Mouse (Mus musculus) left cerebral cortex, adult 18-20 months (tissue): ENCODE measurements around the gene Dctd. TPM values are rescaled to one million over a fixed set of nuclear protein-coding genes. Genes with fewer than 3 reads are reported as not detected.
"Not testable (repeated sequence)": the region's sequence is repeated elsewhere in the genome, so short reads cannot be mapped to it uniquely, and the experiment has no call there.

Experiments used
- DNase-seq, 2 experiments: peaks; one replicate each; pipeline ENCODE4 v3.0.0; 2021 to 2022; ENCODE audit warnings: low spot score in 2 of 2, mixed read lengths in 1 of 2
- total RNA-seq, 2 experiments: library from RNA; stranded (reverse); gene quantifications; 2 replicates each; pipeline ENCODE4 v1.2.3; 2021

Gene Dctd
- total RNA-seq, 2 experiments from 2014 or later: 5.4 to 6.8 TPM

GRCm38 (mm10) chr8:48141023-48141422 is 42.1 kb downstream of the Dctd start:
- no peak for DNase-seq

GRCm38 (mm10) chr8:48145766-48146165 is 46.9 kb downstream of the Dctd start:
- DNase-seq: no peak

GRCm38 (mm10) chr8:48146449-48146848 is 47.6 kb downstream of the Dctd start:
- DNase-seq: peak; percentile 20 to 44

GRCm38 (mm10) chr8:48152062-48152738 is 53.3 kb downstream of the Dctd start:
- no peak for DNase-seq

- peak; percentile 45 to 46 for DNase-seq
Measured at GRCm38 (mm10) chr8:48153360-48154121, 54.6 kb downstream of the Dctd start.

GRCm38 (mm10) chr8:48157718-48158117 is 58.8 kb downstream of the Dctd start:
- no peak for DNase-seq

GRCm38 (mm10) chr8:48158560-48159217 is 59.8 kb downstream of the Dctd start:
- DNase-seq: no peak

- DNase-seq: no peak
Measured at GRCm38 (mm10) chr8:48177406-48177805, 78.5 kb downstream of the Dctd start.

- DNase-seq: no peak
Measured at GRCm38 (mm10) chr8:48177876-48178275, 79.0 kb downstream of the Dctd start.

- no peak for DNase-seq
Measured at GRCm38 (mm10) chr8:48178993-48179392, 80.1 kb downstream of the Dctd start.

- DNase-seq: not testable (repeated sequence)
Measured at GRCm38 (mm10) chr8:48180146-48180545, 81.3 kb downstream of the Dctd start.

GRCm38 (mm10) chr8:48181000-48181399 is 82.1 kb downstream of the Dctd start:
- no peak for DNase-seq

- no peak for DNase-seq
Measured at GRCm38 (mm10) chr8:48183758-48184157, 84.9 kb downstream of the Dctd start.

- no peak for DNase-seq
Measured at GRCm38 (mm10) chr8:48188586-48188985, 89.7 kb downstream of the Dctd start.

GRCm38 (mm10) chr8:48195971-48196370 is 97.1 kb downstream of the Dctd start:
- DNase-seq: no peak

GRCm38 (mm10) chr8:48199171-48199570 is 100.3 kb downstream of the Dctd start:
- DNase-seq: no peak

- no peak for DNase-seq
Measured at GRCm38 (mm10) chr8:48202632-48203031, 103.7 kb downstream of the Dctd start.

Other genes with a start within 250 kb of the Dctd start
- gene Wwc2, start 108.2 kb upstream of the Dctd start, total RNA-seq: 10 to 100 TPM; 22.4 to 22.8 TPM